Mouse (Mus musculus) heart, adult 2 months (tissue): Measurements from ENCODE around the gene Tmem198. TPM values are rescaled to one million over a fixed set of nuclear protein-coding genes. Genes with fewer than 3 reads are reported as not detected.

Experiments
- DNase-seq, 2 experiments: peaks; one replicate each; pipeline ENCODE4 v3.0.0; 2021
- H3K27ac ChIP-seq: fragments of 200-600 bp; 2 replicates; pipeline ENCODE4 v1.8.1; 2022
- H3K27me3 ChIP-seq: fragments of 200-500 bp; 2 replicates; pipeline ENCODE4 v1.6.1; 2012; ENCODE audit warnings: mild to moderate bottlenecking, low read length, inconsistent platforms, mixed read lengths; ENCODE audit not compliant: control insufficient read depth, insufficient read depth
- H3K36me3 ChIP-seq: fragments of 200-500 bp; 2 replicates; pipeline ENCODE4 v1.6.1; 2012; ENCODE audit warnings: low read length, inconsistent platforms; ENCODE audit not compliant: control insufficient read depth, insufficient read depth
- H3K4me1 ChIP-seq: fragments of 200-500 bp; 2 replicates; pipeline ENCODE4 v1.6.1; 2011; ENCODE audit warnings: low read length; ENCODE audit not compliant: control insufficient read depth, insufficient read depth
- H3K4me3 ChIP-seq: fragments of 200-600 bp; 2 replicates; pipeline ENCODE4 v1.8.1; 2022
- H3K79me2 ChIP-seq: fragments of 200-500 bp; replicated peaks from 2 replicates; pipeline ENCODE4 v1.6.1; 2012; ENCODE audit warnings: mild to moderate bottlenecking, inconsistent platforms, low read length, moderate library complexity, mixed read lengths; ENCODE audit not compliant: control insufficient read depth, insufficient read depth
- H3K9ac ChIP-seq: fragments of 200-500 bp; 2 replicates; pipeline ENCODE4 v1.6.1; 2012; ENCODE audit warnings: low read depth, mild to moderate bottlenecking, control low read depth, inconsistent platforms, low read length, mixed read lengths
- CTCF ChIP-seq: fragments of 200-600 bp; IDR thresholded peaks from 2 replicates; pipeline ENCODE4 v1.8.1; 2022; ENCODE audit warnings: antibody characterized with exemption, mild to moderate bottlenecking, moderate library complexity
- EP300 ChIP-seq: fragments of 200-500 bp; IDR thresholded peaks from 2 replicates; pipeline ENCODE4 v1.6.1; 2011; ENCODE audit warnings: low read depth, low read length, control low read depth; ENCODE audit not compliant: insufficient read depth
- POLR2A ChIP-seq: fragments of 200-500 bp; IDR thresholded peaks from 2 replicates; pipeline ENCODE4 v1.6.1; 2011; ENCODE audit warnings: mild to moderate bottlenecking, low read depth, low read length, control low read depth; ENCODE audit not compliant: insufficient read depth
- WGBS: fragments of 180-500 bp; shearing (Covaris S2); methylation state at CpG from one replicate; pipeline ENCODE4 v1.1.7; 2018; 5-methylcytosine and 5-hydroxymethylcytosine counted together
- intact Hi-C: fragments of 180-260 bp; cut with DNase I; formaldehyde crosslinking; loops from one replicate; pipeline ENCODE4 v1.15.1; 2025
- polyA plus RNA-seq: library from polyadenylated mRNA; depleted of rRNA; stranded (reverse); fragments of >200 nt; gene quantifications from 2 replicates; pipeline ENCODE4 v1.2.3, GENCODE M21; 2012
- total RNA-seq, 2 experiments: library from RNA; stranded (reverse); gene quantifications; 2 replicates each; pipeline ENCODE4 v1.2.3; 2021

Gene Tmem198
- total and polyA plus RNA-seq, 3 experiments, result 0.21 to 0.66 (median 0.39) TPM

DNA sequence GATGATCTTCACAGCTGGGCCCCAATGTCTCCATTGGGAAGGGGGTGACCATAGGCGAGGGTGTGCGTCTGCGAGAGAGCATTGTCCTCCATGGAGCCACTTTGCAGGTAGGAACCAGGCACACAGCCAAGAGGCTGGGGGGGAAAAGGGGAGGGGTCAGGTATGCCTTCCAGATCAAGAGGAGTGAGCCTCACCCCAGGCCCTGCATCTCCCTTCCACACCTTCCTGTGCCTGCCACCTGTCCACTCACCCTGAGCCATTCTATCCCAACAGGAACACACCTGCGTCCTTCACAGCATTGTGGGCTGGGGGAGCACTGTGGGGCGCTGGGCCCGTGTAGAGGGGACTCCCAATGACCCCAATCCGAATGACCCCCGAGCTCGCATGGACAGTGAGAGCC lies 37.2 kb upstream of the Tmem198 start:
- H3K36me3 ChIP-seq, result no peaks in the 10 kb centered on the region

DNA sequence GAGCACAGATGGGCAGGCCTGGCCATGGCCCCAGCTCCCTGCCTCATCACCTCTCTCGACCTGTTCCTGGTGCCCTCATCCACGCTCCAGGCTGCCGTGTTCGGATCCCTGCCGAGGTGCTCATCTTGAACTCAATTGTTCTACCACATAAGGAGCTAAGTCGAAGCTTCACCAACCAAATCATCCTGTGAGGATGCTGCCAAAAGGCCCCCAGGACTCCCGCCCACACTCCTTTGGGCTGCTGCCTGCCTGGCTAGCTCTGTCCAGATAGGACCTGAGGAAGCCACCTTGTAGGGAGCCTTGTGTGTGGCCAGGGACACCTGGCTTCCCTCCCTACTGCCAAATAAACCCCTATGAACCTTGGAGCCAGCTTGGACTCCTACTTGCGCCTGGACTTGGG lies 36.5 kb upstream of the Tmem198 start:
- intact Hi-C loops, result no loop called here
- no peaks in the 10 kb centered on the region for H3K79me2 ChIP-seq
- TF ChIP-seq POLR2A, result no peak
- no peak for TF ChIP-seq CTCF
- no peak for TF ChIP-seq EP300
- DNase-seq, result no peak
- no peaks in the 10 kb centered on the region for H3K36me3 ChIP-seq
- H3K27ac ChIP-seq, result no peak overlapping the region
- no peak overlapping the region for H3K4me3 ChIP-seq
- 77% methylated on average over 8 of the region's 8 CpGs for WGBS
- H3K9ac ChIP-seq, result no peak overlapping the region
- H3K27me3 ChIP-seq, result peaks cover 2% of the 10 kb centered on the region; the same call in 1 of the 2 replicates
- H3K4me1 ChIP-seq, result no peaks in the 10 kb centered on the region

More for the DNA sequence above, 37.2 kb upstream of the Tmem198 start:
- DNase-seq, result no peak
- 87% methylated on average over 9 of the region's 9 CpGs for WGBS
- Histone ChIP-seq H3K9ac (no peak overlapping the region), H3K79me2 (no peaks in the 10 kb centered on the region), H3K4me1 (no peaks in the 10 kb centered on the region), H3K27ac (no peak overlapping the region), H3K4me3 (no peak overlapping the region), H3K27me3 (peaks cover 2% of the 10 kb centered on the region; the same call in 1 of the 2 replicates)
- intact Hi-C loops, result no loop called here
- TF ChIP-seq CTCF (no peak), EP300 (no peak), POLR2A (no peak)

DNA sequence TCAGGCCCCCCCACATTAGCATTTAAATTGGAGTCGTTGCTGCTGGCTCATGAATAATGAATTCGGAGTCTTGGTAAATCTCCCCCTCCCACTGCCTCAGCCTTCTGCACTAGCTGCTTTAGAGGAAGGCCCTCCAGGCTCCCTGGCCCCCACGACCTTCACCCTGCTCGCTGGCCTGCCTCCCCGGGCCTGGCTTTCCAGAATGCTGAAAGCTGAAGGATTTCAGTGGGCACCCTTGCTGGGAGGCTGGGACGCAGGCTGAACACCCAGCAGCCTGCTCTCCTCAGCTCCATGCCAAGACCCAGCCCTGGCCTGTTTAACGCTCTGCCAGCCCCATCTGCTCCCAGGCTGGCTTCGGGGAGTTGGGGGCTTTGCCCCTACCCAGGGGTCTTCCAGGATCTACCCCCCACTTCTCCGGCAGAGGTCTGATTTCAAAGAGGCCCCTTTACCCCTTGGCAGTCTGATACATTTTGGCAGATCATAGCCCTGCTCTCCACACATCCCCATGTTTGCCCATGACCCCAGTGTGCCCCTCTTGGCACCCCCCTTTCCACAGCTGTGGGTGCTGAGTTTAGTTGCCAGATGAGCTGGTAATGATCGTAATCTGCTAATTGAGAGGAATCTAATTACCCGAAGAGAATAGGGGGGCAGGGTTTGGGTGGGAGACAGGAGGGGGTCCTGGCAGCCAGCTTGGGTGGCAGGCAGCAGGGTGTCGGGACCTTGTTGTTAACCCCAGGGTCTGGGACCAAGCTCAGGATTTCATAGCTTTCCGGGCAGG lies 35.9 kb upstream of the Tmem198 start:
- DNase-seq, result no peak
- Histone ChIP-seq H3K27me3 (peaks cover 2% of the 10 kb centered on the region; the same call in 1 of the 2 replicates), H3K9ac (no peak overlapping the region), H3K36me3 (no peaks in the 10 kb centered on the region), H3K4me1 (no peaks in the 10 kb centered on the region), H3K79me2 (no peaks in the 10 kb centered on the region), H3K27ac (no peak overlapping the region), H3K4me3 (no peak overlapping the region)
- 68% methylated on average over 13 of the region's 13 CpGs for WGBS
- intact Hi-C loops, result no loop called here
- no peak for TF ChIP-seq POLR2A
- no peak for TF ChIP-seq CTCF
- no peak for TF ChIP-seq EP300

DNA sequence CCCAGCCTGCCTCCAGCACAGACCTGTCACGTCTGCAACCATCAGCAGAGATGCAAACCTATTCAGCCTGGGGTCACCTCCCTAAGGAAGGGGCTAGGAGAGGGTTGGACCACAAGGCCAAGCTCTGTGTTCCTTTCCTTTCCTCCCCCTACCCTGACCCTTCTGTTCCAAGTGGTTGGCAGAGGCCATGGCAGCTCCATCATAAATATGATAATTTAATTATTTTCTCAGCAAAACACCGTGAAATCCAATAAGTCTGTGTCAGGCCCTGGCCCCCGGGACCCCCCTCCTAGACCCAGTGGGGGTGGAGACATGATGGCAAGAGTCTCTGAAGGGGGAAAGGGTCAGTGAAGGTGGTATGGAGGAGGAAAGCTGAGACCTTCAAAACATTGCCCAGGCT lies 35.1 kb upstream of the Tmem198 start:
- no peak overlapping the region for H3K4me3 ChIP-seq
- H3K36me3 ChIP-seq, result no peaks in the 10 kb centered on the region
- intact Hi-C loops, result no loop called here
- 56% methylated on average over 3 of the region's 3 CpGs for WGBS
- H3K4me1 ChIP-seq, result no peaks in the 10 kb centered on the region
- H3K79me2 ChIP-seq, result no peaks in the 10 kb centered on the region
- H3K27me3 ChIP-seq, result peaks cover 5% of the 10 kb centered on the region; the same call in 1 of the 2 replicates
- no peak overlapping the region for H3K27ac ChIP-seq
- no peak for DNase-seq
- no peak for TF ChIP-seq EP300
- no peak for TF ChIP-seq CTCF
- no peak for TF ChIP-seq POLR2A
- H3K9ac ChIP-seq, result no peak overlapping the region

GRCm38 (mm10) chr1:75445141-75445701 lies 34.1 kb upstream of the Tmem198 start:
- intact Hi-C loops, result loop anchor here (1.0 kb wide), 1 partner anchor 22 kb away; no protein-coding TSS in a partner anchor
- Histone ChIP-seq H3K4me3 (no peak overlapping the region), H3K4me1 (no peaks in the 10 kb centered on the region), H3K27ac (no peak overlapping the region), H3K27me3 (peaks cover 7% of the 10 kb centered on the region; the same call in 1 of the 2 replicates), H3K9ac (no peak overlapping the region), H3K79me2 (no peaks in the 10 kb centered on the region), H3K36me3 (no peaks in the 10 kb centered on the region)
- DNase-seq, result no peak
- 8% methylated on average over 9 of the region's 9 CpGs for WGBS
- no peak for TF ChIP-seq POLR2A
- no peak for TF ChIP-seq EP300
- TF ChIP-seq CTCF, result no peak
